Mouse (Mus musculus) thymus, postnatal 25 days (tissue): Measurements from ENCODE around the gene Ninl.

Source experiments
- DNase-seq: peaks from one replicate; pipeline ENCODE4 v3.0.0; 2022

Gene Ninl

GRCm38 (mm10) chr2:150995324-150995723 is 43.9 kb downstream of the Ninl start:
- no peak for DNase-seq

GRCm38 (mm10) chr2:150991050-150991449 is 48.1 kb downstream of the Ninl start:
- DNase-seq = no peak

- DNase-seq = no peak
Observed at GRCm38 (mm10) chr2:150990506-150990905, 48.7 kb downstream of the Ninl start.

GRCm38 (mm10) chr2:150985359-150985758 is 53.8 kb downstream of the Ninl start:
- DNase-seq = no peak

GRCm38 (mm10) chr2:150982051-150982450 is 57.1 kb downstream of the Ninl start:
- no peak for DNase-seq

- DNase-seq = no peak
Observed at GRCm38 (mm10) chr2:150981524-150981923, 57.7 kb downstream of the Ninl start.

- no peak for DNase-seq
Observed at GRCm38 (mm10) chr2:150979861-150980620, 59.1 kb downstream of the Ninl start.

GRCm38 (mm10) chr2:150978791-150979190 is 60.4 kb downstream of the Ninl start:
- DNase-seq = no peak

GRCm38 (mm10) chr2:150977676-150978075 is 61.5 kb downstream of the Ninl start:
- DNase-seq = no peak

GRCm38 (mm10) chr2:150976871-150977270 is 62.3 kb downstream of the Ninl start:
- DNase-seq = no peak

GRCm38 (mm10) chr2:150973401-150974115 is 65.6 kb downstream of the Ninl start:
- no peak for DNase-seq

- DNase-seq = no peak
Observed at GRCm38 (mm10) chr2:150972681-150973080, 66.5 kb downstream of the Ninl start.

- DNase-seq = no peak
Observed at GRCm38 (mm10) chr2:150971856-150972255, 67.3 kb downstream of the Ninl start.

GRCm38 (mm10) chr2:150969231-150969630 is 70.0 kb downstream of the Ninl start:
- no peak for DNase-seq

GRCm38 (mm10) chr2:150967491-150967890 is 71.7 kb downstream of the Ninl start:
- no peak for DNase-seq

GRCm38 (mm10) chr2:150965951-150966350 is 73.2 kb downstream of the Ninl start:
- DNase-seq = no peak

GRCm38 (mm10) chr2:150964641-150965040 is 74.5 kb downstream of the Ninl start:
- no peak for DNase-seq

- DNase-seq = no peak
Observed at GRCm38 (mm10) chr2:150963246-150963645, 75.9 kb downstream of the Ninl start.

- DNase-seq = no peak
Observed at GRCm38 (mm10) chr2:150959521-150959920, 79.7 kb downstream of the Ninl start.

GRCm38 (mm10) chr2:150955859-150956258 is 83.3 kb downstream of the Ninl start:
- no peak for DNase-seq

GRCm38 (mm10) chr2:150951201-150951600 is 88.0 kb downstream of the Ninl start:
- DNase-seq = no peak

GRCm38 (mm10) chr2:150950056-150950455 is 89.1 kb downstream of the Ninl start:
- no peak for DNase-seq

GRCm38 (mm10) chr2:150949652-150950051 is 89.5 kb downstream of the Ninl start:
- DNase-seq = no peak

- no peak for DNase-seq
Observed at GRCm38 (mm10) chr2:150948786-150949185, 90.4 kb downstream of the Ninl start.
